Mouse (Mus musculus): Measurements from ENCODE around the gene Rragc. TPM values are rescaled to one million over a fixed set of nuclear protein-coding genes. Genes with fewer than 3 reads are reported as not detected.

Gene Rragc
- polyA plus RNA-seq, 1 experiment from 2014 or later, result 47.1 TPM

DNA sequence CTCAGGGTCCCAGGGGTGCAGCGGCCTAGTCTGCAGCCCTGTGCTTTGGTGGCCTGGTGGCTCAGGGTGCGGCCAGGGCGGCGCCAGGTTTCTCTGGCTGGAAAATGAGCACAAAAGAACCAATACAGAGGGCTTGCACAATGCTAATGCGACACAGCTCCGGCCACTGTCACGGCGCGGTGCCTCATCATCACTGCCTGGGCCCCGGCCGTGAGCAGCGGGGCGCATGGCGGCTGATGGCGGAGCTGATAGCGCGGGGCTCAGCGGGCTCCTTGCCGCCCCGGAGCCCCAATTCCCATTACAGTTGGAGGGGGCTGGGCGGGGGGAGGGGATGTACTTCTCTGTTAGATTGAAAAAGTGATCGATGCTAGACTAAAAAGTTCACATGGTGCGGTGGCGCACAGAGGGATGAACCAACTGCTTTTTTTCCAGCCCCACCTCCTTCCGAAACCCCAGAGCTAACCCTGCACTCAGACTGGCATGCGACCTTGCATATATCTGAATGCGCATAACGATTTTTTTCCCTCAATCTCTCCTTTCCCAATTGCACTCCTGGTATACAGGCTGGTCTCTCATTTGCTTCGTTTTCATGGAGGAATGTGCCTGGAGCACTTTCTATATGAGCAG, 55.3 kb downstream of the Rragc start:
- no peak overlapping the region for H3K27ac ChIP-seq
- no peak overlapping the region for H3K9ac ChIP-seq (ENCODE audit: low read depth, low read length)
- peak overlapping the region; percentile 43 for H3K4me2 ChIP-seq (ENCODE audit: low read length)
- H3K36me3 ChIP-seq (ENCODE audit: insufficient read depth, low read length), result no peaks in the 10 kb centered on the region
- TF ChIP-seq CTCF (IDR thresholded peaks at IDR 0.05; ENCODE audit: low read depth), result no peak
- no peaks in the 10 kb centered on the region for H3K4me1 ChIP-seq (replicated peaks; ENCODE audit: insufficient read depth, low read length)
- DNase-seq (ENCODE audit: low spot score) (no peak), ATAC-seq (replicated peaks; ENCODE audit: low FRiP score, low read depth) (no peak)
- 13% methylated on average over 29 of the region's 29 CpGs for WGBS
- peaks cover 10% of the 10 kb centered on the region; the same call in 1 of the 2 replicates for H3K27me3 ChIP-seq (ENCODE audit: insufficient read depth, low read length)
- 0 out of 2 replicates have a peak overlapping the region, but pooled peaks have one; percentile 9 for H3K4me3 ChIP-seq (replicated peaks; ENCODE audit: low read depth, low read length)
- no peaks in the 10 kb centered on the region for H3K9me3 ChIP-seq (replicated peaks; ENCODE audit: low read length)

DNA sequence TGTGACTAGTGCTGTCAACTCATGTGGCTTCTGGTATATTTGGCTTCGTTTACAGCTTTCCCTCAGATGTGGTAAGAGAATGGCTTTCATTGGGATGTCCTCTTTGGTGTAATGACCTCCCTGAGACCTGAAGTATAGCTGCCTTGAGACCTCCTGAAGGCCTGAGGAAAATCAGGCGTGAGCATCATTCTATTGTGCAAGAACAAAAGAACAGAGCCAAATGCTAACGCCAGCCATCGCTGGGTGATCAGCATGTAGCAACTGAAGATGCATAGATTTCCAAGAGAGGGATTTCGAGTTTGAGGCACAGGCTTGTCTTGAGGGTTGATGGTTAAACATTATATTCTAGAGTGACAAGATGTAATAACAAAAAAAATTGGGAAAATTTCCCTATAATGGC, 64.9 kb downstream of the Rragc start:
- H3K4me2 ChIP-seq (ENCODE audit: low read length), result no peak overlapping the region
- no peak overlapping the region for H3K9ac ChIP-seq (ENCODE audit: low read depth, low read length)
- no peak for TF ChIP-seq CTCF (IDR thresholded peaks at IDR 0.05; ENCODE audit: low read depth)

More for the DNA sequence above, 64.9 kb downstream of the Rragc start:
- no peak overlapping the region for H3K27ac ChIP-seq
- H3K9me3 ChIP-seq (replicated peaks; ENCODE audit: low read length), result no peaks in the 10 kb centered on the region
- no peaks in the 10 kb centered on the region for H3K36me3 ChIP-seq (ENCODE audit: insufficient read depth, low read length)
- 69% methylated on average over 5 of the region's 5 CpGs for WGBS
- no peak for DNase-seq (ENCODE audit: low spot score)
- no peaks in the 10 kb centered on the region for H3K4me1 ChIP-seq (replicated peaks; ENCODE audit: insufficient read depth, low read length)
- H3K27me3 ChIP-seq (ENCODE audit: insufficient read depth, low read length), result no peaks in the 10 kb centered on the region; the same call in 1 of the 2 replicates
- H3K4me3 ChIP-seq (replicated peaks; ENCODE audit: low read depth, low read length), result no peak overlapping the region
- no peak for ATAC-seq (replicated peaks; ENCODE audit: low FRiP score, low read depth)

Other genes starting within 250 kb of the Rragc start
- 33.8 and 36.9 TPM in 2 replicates for gene Macf1, start 233.1 kb upstream of the Rragc start, polyA plus RNA-seq (2015; fragmentation: Nextera tagmentation; extraction: Ambion mirVana)
- 456 and 482 TPM in 2 replicates for gene Ndufs5, start 199.2 kb upstream of the Rragc start, polyA plus RNA-seq (2015; fragmentation: Nextera tagmentation; extraction: Ambion mirVana)
- gene Akirin1, start 167.1 kb upstream of the Rragc start, polyA plus RNA-seq (2015; fragmentation: Nextera tagmentation; extraction: Ambion mirVana), result 45.2 and 46.7 TPM in 2 replicates
- gene Rhbdl2, start 129.6 kb upstream of the Rragc start, polyA plus RNA-seq (2015; fragmentation: Nextera tagmentation; extraction: Ambion mirVana), result 5.7 and 5.9 TPM in 2 replicates
- gene 4933427I04Rik, start 57.8 kb upstream of the Rragc start, polyA plus RNA-seq (2015; fragmentation: Nextera tagmentation; extraction: Ambion mirVana), result 0.08 TPM in 1 of 2 replicates, not detected in the other
- gene Mycbp, start 12.6 kb upstream of the Rragc start, polyA plus RNA-seq (2015; fragmentation: Nextera tagmentation; extraction: Ambion mirVana), result 67.7 and 76.4 TPM in 2 replicates
- gene 4930535I16Rik, start 576 bp downstream of the Rragc start, polyA plus RNA-seq (2015; fragmentation: Nextera tagmentation; extraction: Ambion mirVana), result not detected in 2 replicates

Data from kidney, postnatal 0 days (tissue).